Mouse (Mus musculus): ENCODE measurements around the gene Ddah1. TPM values are rescaled to one million over a fixed set of nuclear protein-coding genes. Genes with fewer than 3 reads are reported as not detected.
A peak's percentile ranks its signal among the peaks of the same experiment; 100 is the strongest.

Ddah1 gene
- polyA plus RNA-seq, 1 experiment from 2014 or later, result 135 TPM

DNA sequence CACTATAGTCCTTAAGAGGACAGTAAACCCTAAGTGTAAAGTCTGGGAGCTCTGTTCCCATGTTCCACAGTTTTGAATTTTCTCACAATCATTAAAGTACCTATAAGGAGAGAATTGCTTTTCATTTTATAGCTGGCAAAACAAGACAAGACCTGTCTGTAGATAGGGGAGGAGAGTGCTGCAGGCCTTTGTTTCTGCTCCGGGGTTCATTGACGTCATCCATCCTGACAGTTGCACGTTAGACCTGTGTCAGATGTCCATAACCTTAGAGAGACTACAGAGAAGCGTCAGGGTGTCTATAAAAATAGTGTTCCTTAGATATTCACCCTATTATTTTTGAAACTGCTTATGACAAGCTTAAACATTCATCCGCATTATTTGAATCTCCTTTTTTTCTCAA is 167.0 kb downstream of the Ddah1 start:
- Histone ChIP-seq H3K9ac (0 out of 2 replicates have a peak overlapping the region, but pooled peaks have one; percentile 15), H3K36me3 (replicated peaks) (no peaks in the 10 kb centered on the region), H3K27me3 (replicated peaks) (no peaks in the 10 kb centered on the region), H3K4me1 (peaks cover 13% of the 10 kb centered on the region), H3K4me3 (peak overlapping the region; percentile 90), H3K27ac (no peak overlapping the region), H3K9me3 (no peaks in the 10 kb centered on the region), H3K4me2 (peak overlapping the region; percentile 84)
- WGBS, result 74% methylated on average over 5 of the region's 5 CpGs
- ATAC-seq (replicated peaks), result no peak

- no peak for ATAC-seq (replicated peaks)
- no peak overlapping the region for H3K9ac ChIP-seq
- H3K9me3 ChIP-seq, result no peaks in the 10 kb centered on the region
- H3K4me3 ChIP-seq, result no peak overlapping the region
- H3K27me3 ChIP-seq (replicated peaks), result no peaks in the 10 kb centered on the region
- no peak overlapping the region for H3K27ac ChIP-seq
- peaks cover 13% of the 10 kb centered on the region; the same call in 1 of the 2 replicates for H3K36me3 ChIP-seq (replicated peaks)
- peaks cover 13% of the 10 kb centered on the region for H3K4me1 ChIP-seq
- WGBS, result 64% methylated on average over 7 of the region's 7 CpGs
- no peak overlapping the region for H3K4me2 ChIP-seq
Measured at GRCm38 (mm10) chr3:145929525-145930400, 171.3 kb downstream of the Ddah1 start.

DNA sequence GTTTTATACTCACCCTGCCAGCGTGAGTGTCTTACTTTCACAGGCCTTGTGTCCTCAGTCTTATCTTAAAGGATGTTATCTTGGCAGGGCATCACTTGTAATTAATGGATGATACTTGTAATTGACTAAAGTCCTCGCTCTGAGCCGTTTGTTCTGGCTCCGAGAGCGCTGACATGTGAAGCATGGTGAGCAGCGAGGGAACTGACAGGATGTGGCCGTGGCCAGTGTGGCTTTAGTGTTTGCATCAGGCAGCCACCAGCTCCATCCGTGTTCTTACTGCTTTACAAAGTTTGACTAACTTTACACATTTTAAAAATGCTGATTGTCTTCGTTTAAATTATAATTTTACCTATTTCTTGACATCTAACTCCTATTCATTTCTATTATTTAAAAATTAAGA is 175.4 kb downstream of the Ddah1 start:
- Histone ChIP-seq H3K4me3 (no peak overlapping the region), H3K36me3 (replicated peaks) (peaks cover 13% of the 10 kb centered on the region; the same call in 1 of the 2 replicates), H3K4me2 (no peak overlapping the region), H3K9ac (no peak overlapping the region), H3K4me1 (peaks cover 8% of the 10 kb centered on the region), H3K9me3 (no peaks in the 10 kb centered on the region), H3K27me3 (replicated peaks) (no peaks in the 10 kb centered on the region), H3K27ac (no peak overlapping the region)
- no peak for ATAC-seq (replicated peaks)
- WGBS, result 92% methylated on average over 9 of the region's 9 CpGs

DNA sequence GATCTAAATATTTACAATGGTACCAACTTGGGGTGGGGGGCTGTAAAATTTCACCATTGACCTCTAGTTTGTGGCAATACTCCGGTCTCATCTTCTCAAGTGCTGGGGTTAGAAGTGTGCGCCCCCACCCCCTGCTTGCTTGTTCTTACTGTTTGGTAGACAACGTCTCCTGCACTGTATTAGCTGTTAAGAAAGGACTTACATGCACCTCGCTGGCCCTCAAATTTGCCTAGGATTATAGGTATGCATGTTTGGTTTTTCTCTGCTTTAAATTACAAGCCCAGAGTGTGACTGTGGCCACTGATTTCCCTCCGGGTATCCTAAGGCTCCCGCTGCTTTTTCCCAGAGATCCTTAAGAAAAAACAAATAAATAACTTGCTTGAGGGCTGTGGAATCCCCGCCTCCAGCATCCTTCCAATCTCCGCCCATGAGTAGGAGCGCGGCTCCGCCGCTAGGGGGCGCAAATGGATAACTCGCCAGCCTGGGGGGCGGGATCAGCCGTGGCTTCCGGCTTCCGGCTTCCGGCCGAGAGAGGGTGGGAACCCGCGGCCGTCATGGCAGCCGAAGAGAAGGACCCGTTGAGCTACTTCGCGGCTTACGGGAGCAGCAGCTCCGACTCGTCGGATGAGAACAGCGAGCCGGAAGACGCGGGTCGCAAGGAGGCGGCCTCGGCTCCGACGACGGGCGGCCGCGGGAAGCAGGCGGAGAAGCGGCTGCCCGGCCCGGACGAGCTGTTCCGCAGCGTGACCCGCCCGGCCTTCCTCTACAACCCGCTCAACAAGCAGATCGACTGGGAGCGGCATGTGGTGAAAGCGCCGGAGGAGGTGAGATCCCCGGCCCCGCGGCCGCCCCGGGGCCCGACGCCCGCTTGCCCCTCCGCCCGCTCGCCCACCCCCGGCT is 179.3 kb downstream of the Ddah1 start, which contains the start of gene 2410004B18Rik:
Gene 2410004B18Rik (plus strand): TSS at position 510 of the 900 bp plus-strand sequence.
- Histone ChIP-seq H3K27me3 (replicated peaks) (no peaks in the 10 kb centered on the region), H3K9ac (peak within 1 kb of the TSS; percentile 93), H3K4me2 (peak within 1 kb of the TSS; percentile 74), H3K9me3 (no peaks in the 10 kb centered on the region), H3K27ac (peak within 1 kb of the TSS; percentile 83), H3K36me3 (replicated peaks) (peaks cover 4% of the 10 kb centered on the region; the same call in 1 of the 2 replicates), H3K4me1 (peaks cover 35% of the 10 kb centered on the region), H3K4me3 (peak within 1 kb of the TSS; percentile 99)
- peak; percentile 95 for ATAC-seq (replicated peaks)
- WGBS, result 1% methylated on average over 67 of the region's 70 CpGs

DNA sequence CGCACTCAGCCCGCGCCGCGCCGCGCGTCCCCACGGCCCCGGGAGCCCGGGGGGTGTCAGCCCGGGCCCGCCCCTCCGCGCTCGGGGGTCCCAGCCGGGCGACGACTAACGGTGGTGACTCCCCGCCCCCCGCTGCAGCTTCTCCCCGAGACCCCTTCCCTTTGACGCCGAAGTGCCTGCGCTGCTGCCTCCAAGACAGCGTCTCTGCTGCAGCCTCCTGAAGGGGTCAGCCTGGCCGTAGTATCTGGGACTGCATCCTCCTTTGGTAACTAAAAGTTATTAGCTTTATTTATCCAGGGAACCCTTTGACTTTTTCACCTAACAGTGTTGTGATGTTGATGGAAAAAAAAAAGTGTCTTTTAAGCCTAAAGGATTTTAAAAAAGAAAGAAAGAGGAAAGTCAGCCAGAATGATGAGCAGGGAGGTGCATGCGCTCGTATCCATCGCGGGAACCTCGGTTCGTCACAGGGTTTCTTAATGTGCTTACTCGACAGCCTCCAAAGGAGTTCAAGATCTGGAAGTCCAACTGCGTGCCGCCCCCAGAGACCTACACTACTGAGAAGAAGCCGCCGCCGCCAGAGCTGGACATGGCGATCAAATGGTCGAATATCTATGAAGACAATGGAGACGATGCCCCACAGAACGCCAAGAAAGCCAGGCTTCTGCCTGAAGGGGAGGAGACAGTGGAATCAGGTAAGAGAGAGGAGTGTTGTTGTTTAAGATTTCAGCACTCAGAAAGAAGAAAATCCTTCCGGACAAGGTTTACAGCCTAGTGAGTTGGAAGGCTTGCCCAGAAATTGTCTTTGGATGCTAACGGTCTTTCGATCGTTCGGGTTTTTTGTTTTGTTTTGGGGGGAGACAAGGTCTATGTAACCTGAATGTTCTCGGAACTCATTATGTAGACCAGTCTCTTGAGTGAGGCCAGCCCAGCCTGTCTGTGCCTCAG is 180.2 kb downstream of the Ddah1 start:
- no peaks in the 10 kb centered on the region for H3K9me3 ChIP-seq
- H3K4me3 ChIP-seq, result peak overlapping the region; percentile 99
- peak overlapping the region; percentile 74 for H3K4me2 ChIP-seq
- H3K9ac ChIP-seq, result peak overlapping the region; percentile 93
- H3K27me3 ChIP-seq (replicated peaks), result no peaks in the 10 kb centered on the region
- H3K27ac ChIP-seq, result peak overlapping the region; percentile 83
- ATAC-seq (replicated peaks), result peak; percentile 54
- 19% methylated on average over 49 of the region's 50 CpGs for WGBS
- no peaks in the 10 kb centered on the region for H3K36me3 ChIP-seq (replicated peaks)
- H3K4me1 ChIP-seq, result peaks cover 35% of the 10 kb centered on the region

DNA sequence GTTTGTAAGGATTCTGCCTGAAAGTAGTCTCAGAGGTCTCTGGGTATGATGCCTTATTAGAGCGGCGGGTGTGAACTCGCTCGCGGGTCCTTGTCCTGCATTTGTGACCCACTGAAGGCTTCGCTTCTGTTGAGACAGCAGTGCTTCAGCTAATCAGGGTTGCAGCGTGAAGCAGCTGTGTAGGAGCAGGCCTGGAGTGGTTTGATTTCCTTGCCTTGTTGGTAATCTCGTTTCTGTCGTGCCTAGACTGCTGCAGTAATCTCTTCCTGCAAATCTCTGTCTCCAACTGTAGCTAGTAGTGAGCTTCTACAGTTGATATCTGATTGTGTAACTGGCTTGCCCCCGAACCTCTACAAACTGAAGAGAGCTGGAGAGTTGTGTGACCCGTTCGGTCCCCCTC is 180.9 kb downstream of the Ddah1 start:
- Histone ChIP-seq H3K4me1 (peaks cover 35% of the 10 kb centered on the region), H3K27me3 (replicated peaks) (no peaks in the 10 kb centered on the region), H3K9ac (peak overlapping the region; percentile 93; the same call in 1 of the 2 replicates), H3K36me3 (replicated peaks) (peaks cover 4% of the 10 kb centered on the region), H3K4me3 (peak overlapping the region; percentile 99), H3K4me2 (peak overlapping the region; percentile 74), H3K27ac (no peak overlapping the region), H3K9me3 (no peaks in the 10 kb centered on the region)
- ATAC-seq (replicated peaks), result no peak
- WGBS, result 88% methylated on average over 12 of the region's 12 CpGs

DNA sequence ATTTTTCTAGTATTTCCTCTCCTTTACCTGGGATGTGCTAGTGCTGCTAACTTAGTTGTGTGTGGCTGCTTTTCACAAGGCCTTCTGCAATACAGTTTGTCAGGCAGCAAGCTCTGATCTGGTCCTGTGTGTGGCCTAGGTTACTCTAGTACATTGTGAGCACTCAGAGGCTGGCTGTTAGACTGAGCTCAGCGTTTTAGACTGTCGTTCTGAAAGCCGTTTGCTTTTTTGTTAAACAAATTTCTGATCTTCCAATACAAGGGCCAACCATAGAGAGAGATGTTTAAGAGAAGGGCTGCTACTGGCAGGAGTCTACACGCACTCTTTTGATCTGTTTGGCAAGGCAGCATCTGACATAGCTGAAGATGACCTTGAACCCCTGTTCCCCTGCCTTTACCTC is 181.5 kb downstream of the Ddah1 start:
- no peaks in the 10 kb centered on the region for H3K27me3 ChIP-seq (replicated peaks)
- H3K4me1 ChIP-seq, result peaks cover 35% of the 10 kb centered on the region
- ATAC-seq (replicated peaks), result no peak
- WGBS, result 80% methylated on average over 4 of the region's 4 CpGs
- no peaks in the 10 kb centered on the region for H3K9me3 ChIP-seq
- H3K9ac ChIP-seq, result no peak overlapping the region
- H3K4me2 ChIP-seq, result peak overlapping the region; percentile 74; the same call in 1 of the 2 replicates
- no peak overlapping the region for H3K4me3 ChIP-seq
- no peak overlapping the region for H3K27ac ChIP-seq
- H3K36me3 ChIP-seq (replicated peaks), result peaks cover 9% of the 10 kb centered on the region

- H3K27me3 ChIP-seq (replicated peaks), result no peaks in the 10 kb centered on the region
- no peak overlapping the region for H3K4me2 ChIP-seq
- 17% methylated on average over 3 of the region's 3 CpGs for WGBS
- no peak for ATAC-seq (replicated peaks)
- no peak overlapping the region for H3K4me3 ChIP-seq
- no peaks in the 10 kb centered on the region for H3K9me3 ChIP-seq
- H3K27ac ChIP-seq, result no peak overlapping the region
- no peak overlapping the region for H3K9ac ChIP-seq
- H3K4me1 ChIP-seq, result peaks cover 35% of the 10 kb centered on the region
- H3K36me3 ChIP-seq (replicated peaks), result peaks cover 11% of the 10 kb centered on the region
Measured at GRCm38 (mm10) chr3:145941971-145942370, 183.5 kb downstream of the Ddah1 start.

Other genes with a start within 250 kb of the Ddah1 start
- gene Znhit6, start 182.5 kb upstream of the Ddah1 start, polyA plus RNA-seq (2015; fragmentation: Nextera tagmentation; extraction: Ambion mirVana), result 34.5 and 38.0 TPM in 2 replicates
- gene Ccn1, start 108.7 kb upstream of the Ddah1 start, polyA plus RNA-seq (2015; fragmentation: Nextera tagmentation; extraction: Ambion mirVana), result 8.3 and 9.1 TPM in 2 replicates
- 30.9 and 32.4 TPM in 2 replicates for gene Bcl10, start 164.1 kb downstream of the Ddah1 start, polyA plus RNA-seq (2015; fragmentation: Nextera tagmentation; extraction: Ambion mirVana)
- gene 2410004B18Rik, start 179.3 kb downstream of the Ddah1 start, polyA plus RNA-seq (2015; fragmentation: Nextera tagmentation; extraction: Ambion mirVana), result 78.6 and 85.6 TPM in 2 replicates
- 0.34 and 0.74 TPM in 2 replicates for gene Syde2, start 229.2 kb downstream of the Ddah1 start, polyA plus RNA-seq (2015; fragmentation: Nextera tagmentation; extraction: Ambion mirVana)